ENCODE assay signal across 10 mouse cellular contexts in the genomic region with DNA sequence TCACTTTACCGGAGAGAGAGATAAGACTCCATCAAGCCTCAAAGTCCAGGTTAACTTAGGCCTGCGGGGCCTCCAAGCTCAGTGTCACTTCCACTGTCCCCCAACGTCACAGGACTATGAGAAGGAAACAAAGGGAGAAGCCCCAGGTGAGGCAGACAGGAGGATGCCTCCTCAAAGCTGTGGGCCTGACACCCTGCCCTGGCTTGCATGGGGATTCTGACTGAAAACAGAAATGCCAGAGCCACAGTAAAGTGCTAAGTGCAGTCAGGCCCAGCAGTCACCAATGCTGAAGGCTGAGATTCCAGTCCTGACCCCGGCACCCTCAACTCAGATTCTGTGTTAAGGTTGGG. TPM values are rescaled to one million over a fixed set of nuclear protein-coding genes. Genes with fewer than 3 reads are reported as not detected.
DNase-seq lines count a peak whose midpoint lies in the region; ATAC-seq and TF ChIP-seq lines count a peak whose summit lies in the region.
"Had no signal": no experiment of that assay in that cellular context is flagged by ENCODE, and none has a peak within 500 bp of the region (broad histone marks: within the 10 kb centered on the region; RNA-seq: fewer than 3 reads in every experiment).

No protein-coding gene starts in this region.

- no peak for ATAC-seq in intestine, embryonic 16.5 days

- H3K9me3 ChIP-seq in E14TG2a.4 (ENCODE audit: low read length), result no peaks in the 10 kb centered on the region
- H3K9me3 ChIP-seq in intestine, embryonic 16.5 days (ENCODE audit: control insufficient read depth, low read length), result no peaks in the 10 kb centered on the region
- H3K9me3 ChIP-seq: limb, embryonic 13.5 days; neural tube, embryonic 12.5 days had no signal

- WGBS in kidney, adult 2 months, result 46% methylated on average over 4 of the region's 4 CpGs
- 41% methylated on average over 4 of the region's 4 CpGs for WGBS in intestine, embryonic 16.5 days

- H3K27me3 ChIP-seq in kidney, adult 2 months (replicated peaks; ENCODE audit: control insufficient read depth, insufficient read depth, low read length), result no peaks in the 10 kb centered on the region
- no peaks in the 10 kb centered on the region for H3K27me3 ChIP-seq in E14TG2a.4 (ENCODE audit: insufficient read depth, low read length)
- H3K27me3 ChIP-seq in intestine, embryonic 16.5 days (replicated peaks; ENCODE audit: control insufficient read depth, insufficient read depth, low read length), result no peaks in the 10 kb centered on the region
- H3K27me3 ChIP-seq: limb, embryonic 13.5 days; neural tube, embryonic 12.5 days had no signal

- DNase-seq in kidney, adult 2 months, result no peak
- DNase-seq in kidney, postnatal 14 days, result no peak
- DNase-seq in CD4-positive helper T cell, adult 2 months (ENCODE audit: low read depth, low spot score), result peak; percentile 46
- no peak for DNase-seq in frontal cortex, postnatal 25 days (ENCODE audit: low spot score in 2 of 2)
- no peak for DNase-seq in left cerebral cortex, postnatal 36 days (ENCODE audit: low spot score in 2 of 2)
- DNase-seq in layer of hippocampus, adult 18-20 months (ENCODE audit: low spot score in 2 of 2), result no peak

- no peak for TF ChIP-seq POLR2A in kidney, adult 2 months (IDR thresholded peaks at IDR 0.05; ENCODE audit: low read depth, low read length)

- no peak overlapping the region for H3K4me3 ChIP-seq in kidney, adult 2 months (ENCODE audit: insufficient read depth, low read depth, low read length)
- peak overlapping the region; percentile 68 for H3K4me3 ChIP-seq in E14TG2a.4 (replicated peaks; ENCODE audit: low read length)
- H3K4me3 ChIP-seq in intestine, embryonic 16.5 days (ENCODE audit: low read length), result no peak overlapping the region
- H3K4me3 ChIP-seq: limb, embryonic 13.5 days; neural tube, embryonic 12.5 days had no signal

- TF ChIP-seq CTCF in kidney, adult 2 months (conservative IDR thresholded peaks at IDR 0.05; ENCODE audit: insufficient read depth, insufficient read length, low read depth, low read length), result no peak
- no peak for TF ChIP-seq CTCF in E14TG2a.4 (conservative IDR thresholded peaks at IDR 0.05; ENCODE audit: low read length)

- no peaks in the 10 kb centered on the region; the same call in 1 of the 2 replicates for H3K36me3 ChIP-seq in kidney, adult 2 months (ENCODE audit: control insufficient read depth, insufficient read depth, low read length)
- H3K36me3 ChIP-seq in E14TG2a.4 (ENCODE audit: insufficient read depth, low read length), result peaks cover 61% of the 10 kb centered on the region
- H3K36me3 ChIP-seq in intestine, embryonic 16.5 days (ENCODE audit: control insufficient read depth, insufficient read depth, low read length), result peaks cover 12% of the 10 kb centered on the region

- peak overlapping the region; percentile 33 for H3K9ac ChIP-seq in intestine, embryonic 16.5 days (ENCODE audit: low read depth, low read length)
- H3K9ac ChIP-seq: limb, embryonic 13.5 days; neural tube, embryonic 12.5 days had no signal

- H3K4me2 ChIP-seq in intestine, embryonic 16.5 days (ENCODE audit: low read depth, low read length), result no peak overlapping the region
- H3K4me2 ChIP-seq: limb, embryonic 13.5 days; neural tube, embryonic 12.5 days had no signal

- intact Hi-C loops in left cerebral cortex, postnatal 36 days (cut with DNase I), result no loop called here

- peaks cover 76% of the 10 kb centered on the region for H3K4me1 ChIP-seq in kidney, adult 2 months (ENCODE audit: control insufficient read depth, insufficient read depth, low read length)
- H3K4me1 ChIP-seq in E14TG2a.4 (replicated peaks; ENCODE audit: low read depth, low read length), result peaks cover 99% of the 10 kb centered on the region
- H3K4me1 ChIP-seq in intestine, embryonic 16.5 days (ENCODE audit: control insufficient read depth, insufficient read depth, low read length), result peaks cover 85% of the 10 kb centered on the region

- peak overlapping the region; percentile 94 for H3K27ac ChIP-seq in kidney, adult 2 months (ENCODE audit: insufficient read depth, low read depth, low read length)
- peak overlapping the region; percentile 81 for H3K27ac ChIP-seq in intestine, embryonic 16.5 days (ENCODE audit: low read length)
- H3K27ac ChIP-seq: neural tube, embryonic 12.5 days had no signal

RNA-seq across cellular contexts. Expression of gene Myh9, which starts 25.4 kb away (rescaled TPM):
- polyA plus RNA-seq in kidney, adult 2 months (2012; rRNA removed), result 57.7 and 64.1 TPM in 2 replicates
- 39.1 and 43.8 TPM in 2 replicates for polyA plus RNA-seq in intestine, embryonic 16.5 days (2015; fragmentation: Nextera tagmentation; extraction: Ambion mirVana)
- 10 to 100 TPM; 58.0 to 77.6 TPM for total RNA-seq in left cerebral cortex, postnatal 36 days (2021)
- total RNA-seq in layer of hippocampus, adult 18-20 months (2021), result 10 to 100 TPM; 86.7 to 88.3 TPM

RNA-seq across cellular contexts. Expression of gene Apol8, which starts 59.8 kb away (rescaled TPM):
- 0.03 and 0.06 TPM in 2 replicates for polyA plus RNA-seq in kidney, adult 2 months (2012; rRNA removed)
- 0.21 and 0.34 TPM in 2 replicates for polyA plus RNA-seq in intestine, embryonic 16.5 days (2015; fragmentation: Nextera tagmentation; extraction: Ambion mirVana)
- 1 to 10 TPM; 4.0 TPM for total RNA-seq in left cerebral cortex, postnatal 36 days (2021)
- 1 to 10 TPM; 8.0 to 8.9 TPM for total RNA-seq in layer of hippocampus, adult 18-20 months (2021)
- polyA plus RNA-seq: limb, embryonic 13.5 days had no signal
